In the genomic region with DNA sequence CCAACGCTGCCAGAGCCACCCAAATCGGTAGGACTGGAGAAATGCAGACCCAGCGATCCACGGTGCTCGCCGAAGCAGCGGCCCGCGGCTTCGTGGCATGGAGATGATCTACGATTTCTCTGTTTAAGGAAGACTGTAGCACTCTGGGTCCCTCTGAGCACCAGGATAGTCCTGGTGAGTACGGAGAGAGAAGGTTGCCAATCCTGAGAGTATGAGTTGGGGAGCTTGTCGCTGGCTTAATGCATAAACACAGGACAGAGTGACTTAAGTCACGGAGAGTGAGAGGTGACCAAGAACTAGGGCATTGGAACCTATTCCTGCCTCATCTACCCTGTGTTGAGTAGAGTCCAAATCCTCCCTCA, we compare ENCODE assay signal across 8 mouse cellular contexts. TPM values are rescaled to one million over a fixed set of nuclear protein-coding genes. Genes with fewer than 3 reads are reported as not detected.
DNase-seq lines count a peak whose midpoint lies in the region; ATAC-seq and TF ChIP-seq lines count a peak whose summit lies in the region.

No protein-coding gene starts in this region.

- no peaks in the 10 kb centered on the region; the same call in 1 of the 2 replicates for H3K36me3 ChIP-seq in heart, adult 2 months (ENCODE audit: control insufficient read depth, insufficient read depth, low read length)
- peaks cover 18% of the 10 kb centered on the region for H3K36me3 ChIP-seq in thymus, adult 2 months (ENCODE audit: control insufficient read depth, insufficient read depth, low read length)
- no peaks in the 10 kb centered on the region; the same call in 1 of the 2 replicates for H3K36me3 ChIP-seq in liver, embryonic 14.5 days (replicated peaks; ENCODE audit: control insufficient read depth, insufficient read depth, low read depth)

- H3K9ac ChIP-seq in heart, adult 2 months (ENCODE audit: low read depth, low read length), result peak overlapping the region; percentile 97
- 0 out of 2 replicates have a peak overlapping the region, but pooled peaks have one; percentile 11 for H3K9ac ChIP-seq in liver, embryonic 14.5 days (replicated peaks)

- peak overlapping the region; percentile 93 for H3K4me3 ChIP-seq in heart, adult 2 months
- peak overlapping the region; percentile 95 for H3K4me3 ChIP-seq in thymus, adult 2 months (ENCODE audit: control insufficient read depth, insufficient read depth, low read length)
- peak overlapping the region; percentile 54 to 62 for H3K4me3 ChIP-seq in liver, embryonic 14.5 days (ENCODE audit: insufficient read depth in 1 of 2, low read depth in 2 of 2, low read length in 2 of 2)

- peaks cover 1% of the 10 kb centered on the region; the same call in 1 of the 2 replicates for H3K4me1 ChIP-seq in heart, adult 2 months (ENCODE audit: control insufficient read depth, insufficient read depth, low read length)
- peaks cover 11% of the 10 kb centered on the region for H3K4me1 ChIP-seq in thymus, adult 2 months (replicated peaks; ENCODE audit: control insufficient read depth, insufficient read depth, low read length)
- H3K4me1 ChIP-seq in liver, embryonic 14.5 days (replicated peaks; ENCODE audit: control insufficient read depth in 2 of 2, insufficient read depth in 2 of 2, low read length in 1 of 2), result peaks cover 0 to 2% of the 10 kb centered on the region in 2 experiments; a peak in 1 of 4 replicates

- ATAC-seq in liver, embryonic 14.5 days (ENCODE audit: insufficient read depth), result peak; percentile 6; the same call in 1 of the 2 replicates

- DNase-seq in heart, adult 2 months, result no peak
- no peak for DNase-seq in heart, adult 11 months
- no peak for DNase-seq in thymus, adult 2 months
- no peak for DNase-seq in thymus, adult 18-20 months
- no peak for DNase-seq in liver, embryonic 14.5 days (ENCODE audit: low read depth in 3 of 3, low spot score in 3 of 3)
- no peak for DNase-seq in thymus, postnatal 0 days (ENCODE audit: low spot score)
- no peak for DNase-seq in adrenal gland, postnatal 4 days (ENCODE audit: low spot score in 2 of 2)
- no peak for DNase-seq in adrenal gland, postnatal 10 days

- no peak for TF ChIP-seq CTCF in heart, adult 2 months (IDR thresholded peaks at IDR 0.05)
- TF ChIP-seq CTCF in thymus, adult 2 months (IDR thresholded peaks at IDR 0.05; ENCODE audit: borderline replicate concordance, control insufficient read depth, extremely low read depth, insufficient read depth, low read length, poor library complexity), result no peak
- no peak for TF ChIP-seq CTCF in liver, embryonic 14.5 days (IDR thresholded peaks at IDR 0.05; ENCODE audit: low read depth)

- no peaks in the 10 kb centered on the region for H3K9me3 ChIP-seq in liver, embryonic 14.5 days (ENCODE audit: control insufficient read depth, low read length)

- no peaks in the 10 kb centered on the region for H3K79me2 ChIP-seq in heart, adult 2 months (replicated peaks; ENCODE audit: control insufficient read depth, insufficient read depth, low read length)

- no peaks in the 10 kb centered on the region for H3K27me3 ChIP-seq in heart, adult 2 months (ENCODE audit: control insufficient read depth, insufficient read depth, low read length)
- H3K27me3 ChIP-seq in thymus, adult 2 months (ENCODE audit: control insufficient read depth, insufficient read depth, low read length), result no peaks in the 10 kb centered on the region
- H3K27me3 ChIP-seq in liver, embryonic 14.5 days (ENCODE audit: control insufficient read depth, insufficient read depth, low read length), result peaks cover 5% of the 10 kb centered on the region; the same call in 1 of the 2 replicates

- peak overlapping the region; percentile 91 for H3K27ac ChIP-seq in heart, adult 2 months
- no peak overlapping the region for H3K27ac ChIP-seq in thymus, adult 2 months (ENCODE audit: control insufficient read depth, insufficient read depth, low read length)
- no peak overlapping the region for H3K27ac ChIP-seq in liver, embryonic 14.5 days

- intact Hi-C loops in heart, adult 2 months (cut with DNase I), result no loop called here

- 2% methylated on average over 14 of the region's 14 CpGs for WGBS in heart, adult 2 months
- 18% methylated on average over 14 of the region's 14 CpGs for WGBS in thymus, adult 2 months
- 6% methylated on average over 14 of the region's 14 CpGs for WGBS in liver, embryonic 14.5 days (ENCODE audit: insufficient replicate concordance)

- TF ChIP-seq POLR2A in heart, adult 2 months (IDR thresholded peaks at IDR 0.05; ENCODE audit: insufficient read depth, low read depth, low read length), result no peak
- no peak for TF ChIP-seq POLR2A in thymus, adult 2 months (IDR thresholded peaks at IDR 0.05; ENCODE audit: control insufficient read depth, extremely low read depth, insufficient read depth, low read length, poor library complexity)

- peak overlapping the region; percentile 90 for H3K4me2 ChIP-seq in liver, embryonic 14.5 days (ENCODE audit: low read depth)

- no peak for TF ChIP-seq EP300 in heart, adult 2 months (IDR thresholded peaks at IDR 0.05; ENCODE audit: insufficient read depth, low read depth, low read length)
- TF ChIP-seq EP300 in liver, embryonic 14.5 days (IDR thresholded peaks at IDR 0.05; ENCODE audit: low read depth), result no peak

RNA-seq across cellular contexts. Expression of a gene that starts 19.9 kb away (rescaled TPM):
- 10 to 100 TPM; 11.7 to 14.8 TPM for total RNA-seq in heart, adult 2 months (2021)
- 7.8 and 10.0 TPM in 2 replicates for polyA plus RNA-seq in heart, adult 2 months (2012; rRNA removed)
- 15.9 and 21.1 TPM in 2 replicates for polyA plus RNA-seq in thymus, adult 2 months (2012; rRNA removed)
- 2.1 and 2.3 TPM in 2 replicates for polyA plus RNA-seq in liver, embryonic 14.5 days (2012; rRNA removed)
- 2.9 and 3.4 TPM in 2 replicates for polyA plus RNA-seq in liver, embryonic 14.5 days (2014; fragmentation: Nextera tagmentation; extraction: Ambion mirVana)
- polyA plus RNA-seq in thymus, postnatal 0 days (2015; fragmentation: Nextera tagmentation; extraction: Ambion mirVana), result 14.9 and 15.0 TPM in 2 replicates
- total RNA-seq in adrenal gland, postnatal 4 days (2021), result 10 to 100 TPM; 37.3 to 38.1 TPM
- total RNA-seq in adrenal gland, postnatal 10 days (2021), result 10 to 100 TPM; 22.6 to 23.4 TPM

RNA-seq across cellular contexts. Expression of a gene that starts 34.4 kb away (rescaled TPM):
- total RNA-seq in heart, adult 2 months (2021), result 1 to 10 TPM; 3.0 to 4.7 TPM
- 1.00 and 2.1 TPM in 2 replicates for polyA plus RNA-seq in heart, adult 2 months (2012; rRNA removed)
- 0.34 and 0.50 TPM in 2 replicates for polyA plus RNA-seq in thymus, adult 2 months (2012; rRNA removed)
- 0.38 and 0.51 TPM in 2 replicates for polyA plus RNA-seq in liver, embryonic 14.5 days (2012; rRNA removed)
- polyA plus RNA-seq in liver, embryonic 14.5 days (2014; fragmentation: Nextera tagmentation; extraction: Ambion mirVana), result 1.4 and 1.5 TPM in 2 replicates
- polyA plus RNA-seq in thymus, postnatal 0 days (2015; fragmentation: Nextera tagmentation; extraction: Ambion mirVana), result 3.3 and 3.8 TPM in 2 replicates
- 10 to 100 TPM in 1 of 2 experiments, 1 to 10 TPM in 1; 9.7 to 10.1 TPM for total RNA-seq in adrenal gland, postnatal 4 days (2021)
- total RNA-seq in adrenal gland, postnatal 10 days (2021), result 1 to 10 TPM; 3.9 to 6.4 TPM

RNA-seq across cellular contexts. Expression of a gene that starts 34.7 kb away (rescaled TPM):
- total RNA-seq in heart, adult 2 months (2021), result under 1 TPM; 0.45 to 0.55 TPM
- 0.33 and 0.38 TPM in 2 replicates for polyA plus RNA-seq in heart, adult 2 months (2012; rRNA removed)
- 0.41 and 0.70 TPM in 2 replicates for polyA plus RNA-seq in thymus, adult 2 months (2012; rRNA removed)
- 0.42 and 0.54 TPM in 2 replicates for polyA plus RNA-seq in liver, embryonic 14.5 days (2012; rRNA removed)
- polyA plus RNA-seq in liver, embryonic 14.5 days (2014; fragmentation: Nextera tagmentation; extraction: Ambion mirVana), result 0.25 and 0.39 TPM in 2 replicates
- 0.49 TPM in 2 replicates for polyA plus RNA-seq in thymus, postnatal 0 days (2015; fragmentation: Nextera tagmentation; extraction: Ambion mirVana)
- under 1 TPM; 0.84 to 0.85 TPM for total RNA-seq in adrenal gland, postnatal 4 days (2021)
- under 1 TPM; 0.42 to 0.51 TPM for total RNA-seq in adrenal gland, postnatal 10 days (2021)

RNA-seq across cellular contexts. Expression of a gene that starts 55.7 kb away (rescaled TPM):
- total RNA-seq in heart, adult 2 months (2021), result 10 to 100 TPM; 37.7 to 42.2 TPM
- 49.4 and 85.7 TPM in 2 replicates for polyA plus RNA-seq in heart, adult 2 months (2012; rRNA removed)
- polyA plus RNA-seq in thymus, adult 2 months (2012; rRNA removed), result 35.1 and 36.8 TPM in 2 replicates
- 11.2 and 12.4 TPM in 2 replicates for polyA plus RNA-seq in liver, embryonic 14.5 days (2012; rRNA removed)
- polyA plus RNA-seq in liver, embryonic 14.5 days (2014; fragmentation: Nextera tagmentation; extraction: Ambion mirVana), result 21.6 and 26.5 TPM in 2 replicates
- 45.1 and 49.5 TPM in 2 replicates for polyA plus RNA-seq in thymus, postnatal 0 days (2015; fragmentation: Nextera tagmentation; extraction: Ambion mirVana)
- total RNA-seq in adrenal gland, postnatal 4 days (2021), result 10 to 100 TPM; 73.3 to 76.6 TPM
- total RNA-seq in adrenal gland, postnatal 10 days (2021), result 10 to 100 TPM; 56.4 to 56.8 TPM

RNA-seq across cellular contexts. Expression of a gene that starts 56.8 kb away (rescaled TPM):
- 10 to 100 TPM; 11.8 to 12.9 TPM for total RNA-seq in heart, adult 2 months (2021)
- polyA plus RNA-seq in heart, adult 2 months (2012; rRNA removed), result 6.6 and 11.2 TPM in 2 replicates
- polyA plus RNA-seq in thymus, adult 2 months (2012; rRNA removed), result 16.4 and 16.9 TPM in 2 replicates
- polyA plus RNA-seq in liver, embryonic 14.5 days (2012; rRNA removed), result 2.5 and 3.2 TPM in 2 replicates
- 3.5 and 3.8 TPM in 2 replicates for polyA plus RNA-seq in liver, embryonic 14.5 days (2014; fragmentation: Nextera tagmentation; extraction: Ambion mirVana)
- polyA plus RNA-seq in thymus, postnatal 0 days (2015; fragmentation: Nextera tagmentation; extraction: Ambion mirVana), result 10.4 and 11.8 TPM in 2 replicates
- total RNA-seq in adrenal gland, postnatal 4 days (2021), result 10 to 100 TPM; 11.4 to 12.1 TPM
- total RNA-seq in adrenal gland, postnatal 10 days (2021), result 1 to 10 TPM; 7.5 to 9.8 TPM
